Mouse (Mus musculus): ENCODE results near the gene Gm43518. TPM values are rescaled to one million over a fixed set of nuclear protein-coding genes. Genes with fewer than 3 reads are reported as not detected.

Gene Gm43518
- total RNA-seq, 2 experiments from 2014 or later = not detected

- DNase-seq (ENCODE audit: low spot score) = no peak
These were observed 6.3 kb downstream of the Gm43518 start for GRCm38 (mm10) chr5:123933556-123933955.

GRCm38 (mm10) chr5:123933957-123934591 is 6.9 kb downstream of the Gm43518 start:
- DNase-seq (ENCODE audit: low spot score) = no peak

GRCm38 (mm10) chr5:123935931-123936330 is 8.7 kb downstream of the Gm43518 start:
- no peak for DNase-seq (ENCODE audit: low spot score)

GRCm38 (mm10) chr5:123938479-123938878 is 11.3 kb downstream of the Gm43518 start:
- no peak for DNase-seq (ENCODE audit: low spot score)

GRCm38 (mm10) chr5:123946546-123946945 is 19.3 kb downstream of the Gm43518 start:
- DNase-seq (ENCODE audit: low spot score) = no peak

GRCm38 (mm10) chr5:123947041-123947761 is 20.0 kb downstream of the Gm43518 start:
- peak; percentile 59 for DNase-seq (ENCODE audit: low spot score)

DNA sequence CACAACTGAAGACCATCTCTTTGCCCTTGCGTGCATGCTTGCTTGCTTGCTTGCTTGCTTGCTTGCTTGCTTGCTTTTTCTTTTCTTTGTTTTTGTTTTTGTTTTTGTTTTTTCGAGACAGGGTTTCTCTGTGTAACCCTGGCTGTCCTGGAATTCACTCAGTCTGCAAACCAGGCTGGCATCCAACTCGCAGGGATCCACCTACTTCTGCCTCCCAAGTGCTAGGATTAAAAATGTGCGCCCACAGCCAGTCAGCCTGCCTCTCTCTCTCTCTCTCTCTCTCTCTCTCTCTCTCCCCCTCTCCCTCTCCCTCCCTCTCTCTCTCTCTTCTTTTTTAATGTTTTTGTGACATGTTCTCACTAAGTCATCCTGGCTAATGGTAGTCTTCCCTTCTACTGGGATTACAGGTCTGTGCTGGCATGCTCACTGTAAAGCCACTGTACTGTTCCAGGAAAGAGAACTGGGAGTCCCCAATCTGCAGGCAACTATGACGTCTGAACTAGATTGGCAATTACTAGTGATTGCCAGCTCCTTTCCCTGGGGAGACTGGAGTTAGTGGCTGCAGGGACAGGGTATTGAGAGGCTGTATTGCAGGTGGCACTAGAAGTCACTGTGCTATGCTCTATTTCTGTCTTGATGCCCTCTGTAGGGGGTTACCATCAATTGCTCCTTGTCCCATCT is 25.3 kb downstream of the Gm43518 start:
- peak; percentile 26 for DNase-seq (ENCODE audit: low spot score)

DNA sequence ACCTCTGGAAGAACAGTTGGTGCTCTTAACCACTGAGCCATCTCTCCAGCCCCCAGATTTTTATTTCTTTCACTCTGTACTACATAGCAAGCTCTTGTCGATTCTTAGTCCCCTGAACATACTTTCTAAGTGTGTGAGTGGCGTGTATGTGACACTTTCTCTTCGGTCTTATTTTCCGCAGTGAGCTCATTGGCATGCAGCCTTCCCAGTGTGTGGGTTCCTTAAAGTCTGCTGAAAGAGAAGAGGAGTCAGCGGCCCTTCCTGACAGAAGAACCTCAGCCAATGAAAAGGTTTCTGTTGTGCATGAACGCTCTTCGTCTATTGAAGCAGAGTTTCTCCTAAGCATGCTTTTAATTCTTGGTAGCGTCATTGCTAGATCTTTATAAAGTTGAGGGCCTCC is 30.0 kb downstream of the Gm43518 start:
- DNase-seq (ENCODE audit: low spot score) = no peak

- DNase-seq (ENCODE audit: low spot score) = no peak
These were observed 31.8 kb downstream of the Gm43518 start for GRCm38 (mm10) chr5:123959018-123959417.

DNA sequence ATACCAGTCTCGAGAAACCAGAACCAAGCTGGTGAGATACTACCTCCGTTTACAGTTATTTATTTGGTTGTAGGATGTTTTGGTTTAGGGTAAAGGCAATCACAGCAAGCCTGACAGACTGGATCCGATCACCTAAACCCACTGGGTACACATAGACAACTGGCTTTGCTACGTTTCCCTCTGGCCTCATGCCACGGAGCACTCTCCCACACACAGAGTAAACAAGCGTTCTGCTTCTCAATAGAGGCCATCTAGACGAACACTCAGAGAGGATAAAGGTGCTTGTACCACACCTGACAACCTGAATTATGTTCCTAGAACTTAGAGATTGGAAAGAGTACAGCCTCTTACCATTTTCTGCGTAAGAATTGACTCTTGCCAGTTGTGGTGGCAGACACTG is 32.9 kb downstream of the Gm43518 start:
- DNase-seq (ENCODE audit: low spot score) = no peak

DNA sequence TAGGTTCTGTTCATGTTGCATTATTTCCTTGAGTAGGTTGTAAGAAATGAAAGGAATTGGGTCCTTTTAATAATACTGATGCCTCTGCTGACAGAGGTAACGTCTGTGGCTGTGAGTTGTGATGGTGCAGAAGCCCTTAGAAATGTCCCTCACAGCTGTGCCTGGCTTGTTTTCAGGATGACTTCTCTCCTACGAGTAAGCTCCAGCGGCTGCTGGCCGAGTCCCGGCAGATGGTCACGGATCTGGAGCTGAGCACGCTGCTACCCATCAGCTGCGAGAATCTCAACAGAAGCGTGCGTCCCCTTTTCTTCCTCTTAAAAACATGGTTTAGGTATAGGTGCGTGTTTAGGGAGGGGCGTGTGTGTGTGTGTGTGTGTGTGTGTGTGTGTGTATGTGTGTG is 33.8 kb downstream of the Gm43518 start:
- DNase-seq (ENCODE audit: low spot score) = no peak

GRCm38 (mm10) chr5:123964208-123964607 is 37.0 kb downstream of the Gm43518 start:
- no peak for DNase-seq (ENCODE audit: low spot score)

GRCm38 (mm10) chr5:123966759-123967158 is 39.5 kb downstream of the Gm43518 start:
- no peak for DNase-seq (ENCODE audit: low spot score)

DNA sequence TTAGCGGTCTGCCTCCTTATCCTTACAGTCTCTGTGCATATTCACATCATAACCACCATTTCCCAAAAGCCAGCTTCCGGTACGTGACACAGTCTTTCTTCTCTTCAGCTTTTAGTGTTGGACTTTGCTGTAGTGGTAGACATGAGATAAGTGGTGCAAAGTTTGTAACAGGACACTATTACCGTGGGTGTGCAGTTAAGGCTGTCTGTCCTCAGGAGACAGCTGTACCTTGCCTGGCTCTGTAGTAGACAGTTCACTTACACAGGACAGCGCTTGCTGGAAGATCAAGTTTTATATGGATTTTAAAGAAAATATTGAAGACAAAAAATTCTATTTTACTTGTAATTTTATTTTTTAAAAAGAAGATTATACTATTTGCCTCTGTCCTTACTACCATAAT is 41.2 kb downstream of the Gm43518 start:
- no peak for DNase-seq (ENCODE audit: low spot score)

- DNase-seq (ENCODE audit: low spot score) = no peak
These were observed 42.0 kb downstream of the Gm43518 start for GRCm38 (mm10) chr5:123969216-123969615.

- no peak for DNase-seq (ENCODE audit: low spot score)
These were observed 43.4 kb downstream of the Gm43518 start for GRCm38 (mm10) chr5:123970576-123970975.

DNA sequence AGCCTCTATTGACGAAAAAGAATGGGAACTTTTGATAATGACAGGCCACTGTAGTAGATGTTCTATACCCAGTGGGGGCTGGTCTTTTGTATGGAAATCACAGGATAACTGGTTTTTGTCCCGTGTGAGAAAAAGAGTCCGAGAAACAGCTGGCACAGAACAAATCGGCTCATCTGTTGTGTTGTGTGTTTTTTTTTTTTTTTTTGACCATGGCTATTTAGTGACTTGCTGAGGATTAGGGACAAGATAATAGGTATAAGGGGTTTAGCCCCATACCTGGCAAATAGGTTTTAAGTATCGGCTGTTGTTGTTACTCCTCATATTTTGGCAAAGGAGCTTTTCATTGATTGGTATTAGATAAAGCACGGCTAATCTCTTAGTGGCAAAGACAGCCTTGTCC is 45.2 kb downstream of the Gm43518 start:
- DNase-seq (ENCODE audit: low spot score) = no peak

GRCm38 (mm10) chr5:123973299-123974178 is 46.3 kb downstream of the Gm43518 start, which contains the start of gene Hip1r:
Hip1r (plus strand) TSS chr5:123973628.
- peak; percentile 68 for DNase-seq (ENCODE audit: low spot score)

GRCm38 (mm10) chr5:123974179-123974485 is 46.9 kb downstream of the Gm43518 start:
- DNase-seq (ENCODE audit: low spot score) = no peak

DNA sequence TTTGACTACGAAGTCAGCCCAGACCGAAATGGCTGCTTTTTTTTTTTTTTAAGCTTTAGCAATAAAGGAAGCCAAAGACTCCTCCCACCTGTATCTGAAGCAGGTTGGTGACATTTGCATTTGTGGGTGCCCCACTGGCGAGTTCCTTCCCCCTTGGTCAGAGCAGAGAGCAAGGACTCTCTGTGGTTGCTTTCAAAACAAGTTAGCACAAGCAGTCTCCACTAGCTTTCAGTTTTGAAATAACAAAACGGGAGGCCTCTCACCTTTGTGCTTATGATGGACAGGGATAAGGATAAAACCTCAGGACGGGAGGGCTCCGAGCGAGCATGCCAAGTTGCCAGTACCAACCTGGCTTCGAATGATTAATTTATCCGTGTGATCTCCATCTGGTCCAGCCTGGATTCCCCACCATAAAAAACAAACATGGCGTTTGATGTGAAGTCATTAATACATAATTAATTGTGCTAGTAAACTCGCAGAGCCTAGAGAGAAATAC is 47.4 kb downstream of the Gm43518 start:
- no peak for DNase-seq (ENCODE audit: low spot score)

GRCm38 (mm10) chr5:123975668-123976180 is 48.5 kb downstream of the Gm43518 start:
- no peak for DNase-seq (ENCODE audit: low spot score)
